Mouse (Mus musculus): ENCODE data around the gene Bicra.

Bicra gene

GRCm38 (mm10) chr7:15967312-15967711 lies 80.4 kb downstream of the Bicra start, which contains the start of gene Ehd2:
Gene Ehd2 (minus strand): TSS chr7:15967567.
- DNase-seq = peak; percentile 56

GRCm38 (mm10) chr7:15966489-15966888 lies 81.2 kb downstream of the Bicra start:
- no peak for DNase-seq

GRCm38 (mm10) chr7:15963798-15964652 lies 83.7 kb downstream of the Bicra start:
- DNase-seq = no peak

- peak; percentile 69 for DNase-seq
These were observed 85.1 kb downstream of the Bicra start for GRCm38 (mm10) chr7:15962311-15963288.

- no peak for DNase-seq
These were observed 85.9 kb downstream of the Bicra start for GRCm38 (mm10) chr7:15961798-15962197.

GRCm38 (mm10) chr7:15961239-15961638 lies 86.5 kb downstream of the Bicra start:
- DNase-seq = no peak

GRCm38 (mm10) chr7:15960691-15961090 lies 87.0 kb downstream of the Bicra start:
- DNase-seq = no peak

GRCm38 (mm10) chr7:15956143-15956542 lies 91.6 kb downstream of the Bicra start:
- no peak for DNase-seq

- DNase-seq = no peak
These were observed 92.2 kb downstream of the Bicra start for GRCm38 (mm10) chr7:15955509-15955908.

GRCm38 (mm10) chr7:15954978-15955443 lies 92.7 kb downstream of the Bicra start:
- no peak for DNase-seq

GRCm38 (mm10) chr7:15954436-15954835 lies 93.3 kb downstream of the Bicra start:
- no peak for DNase-seq

GRCm38 (mm10) chr7:15953307-15954074 lies 94.2 kb downstream of the Bicra start:
- DNase-seq = no peak

GRCm38 (mm10) chr7:15952416-15952815 lies 95.3 kb downstream of the Bicra start:
- no peak for DNase-seq

GRCm38 (mm10) chr7:15950008-15950407 lies 97.7 kb downstream of the Bicra start:
- DNase-seq = no peak

GRCm38 (mm10) chr7:15949216-15949790 lies 98.4 kb downstream of the Bicra start:
- DNase-seq = no peak

- DNase-seq = peak; percentile 76
These were observed 99.3 kb downstream of the Bicra start for GRCm38 (mm10) chr7:15948381-15948941.

- no peak for DNase-seq
These were observed 100.0 kb downstream of the Bicra start for GRCm38 (mm10) chr7:15947653-15948260.

GRCm38 (mm10) chr7:15945721-15946536 lies 101.8 kb downstream of the Bicra start, which contains the start of gene Nop53:
Gene Nop53 (minus strand): TSS chr7:15946074.
- peak; percentile 88 for DNase-seq

GRCm38 (mm10) chr7:15945211-15945610 lies 102.5 kb downstream of the Bicra start:
- DNase-seq = no peak

GRCm38 (mm10) chr7:15944311-15944710 lies 103.4 kb downstream of the Bicra start:
- DNase-seq = no peak
